Mouse (Mus musculus): ENCODE results near the gene Prpf4. TPM values are rescaled to one million over a fixed set of nuclear protein-coding genes. Genes with fewer than 3 reads are reported as not detected.

Prpf4 gene
- polyA plus RNA-seq, 1 experiment from 2014 or later: 31.9 TPM

- ATAC-seq (replicated peaks; ENCODE audit: insufficient number of reproducible peaks, low FRiP score, low TSS enrichment, low read depth) (no peak), DNase-seq (ENCODE audit: low spot score) (no peak)
- no peaks in the 10 kb centered on the region for H3K9me3 ChIP-seq (replicated peaks; ENCODE audit: control insufficient read depth, low read length)
- H3K27me3 ChIP-seq (ENCODE audit: control insufficient read depth, insufficient read depth, low read length): no peaks in the 10 kb centered on the region
- H3K36me3 ChIP-seq (replicated peaks; ENCODE audit: control insufficient read depth, insufficient read depth, low read depth, low read length): no peaks in the 10 kb centered on the region
- WGBS: 86% methylated on average over 3 of the region's 3 CpGs
- H3K4me2 ChIP-seq (ENCODE audit: low read depth, low read length): no peak overlapping the region
- no peaks in the 10 kb centered on the region for H3K4me1 ChIP-seq (ENCODE audit: control insufficient read depth, insufficient read depth, low read length)
- no peak overlapping the region for H3K9ac ChIP-seq (replicated peaks; ENCODE audit: low read length)
- no peak overlapping the region for H3K4me3 ChIP-seq (ENCODE audit: low read depth, low read length)
- H3K27ac ChIP-seq (replicated peaks; ENCODE audit: low read depth, low read length): no peak overlapping the region
Measured at GRCm38 (mm10) chr4:62459081-62459480, 50.5 kb downstream of the Prpf4 start.

GRCm38 (mm10) chr4:62460348-62460747 is 51.8 kb downstream of the Prpf4 start:
- H3K27me3 ChIP-seq (ENCODE audit: control insufficient read depth, insufficient read depth, low read length): no peaks in the 10 kb centered on the region
- no peak for DNase-seq (ENCODE audit: low spot score)
- H3K9me3 ChIP-seq (replicated peaks; ENCODE audit: control insufficient read depth, low read length): no peaks in the 10 kb centered on the region
- ATAC-seq (replicated peaks; ENCODE audit: insufficient number of reproducible peaks, low FRiP score, low TSS enrichment, low read depth): no peak
- 90% methylated on average over 8 of the region's 8 CpGs for WGBS
- H3K27ac ChIP-seq (replicated peaks; ENCODE audit: low read depth, low read length): no peak overlapping the region
- H3K9ac ChIP-seq (replicated peaks; ENCODE audit: low read length): no peak overlapping the region
- no peaks in the 10 kb centered on the region for H3K4me1 ChIP-seq (ENCODE audit: control insufficient read depth, insufficient read depth, low read length)
- H3K36me3 ChIP-seq (replicated peaks; ENCODE audit: control insufficient read depth, insufficient read depth, low read depth, low read length): no peaks in the 10 kb centered on the region
- H3K4me3 ChIP-seq (ENCODE audit: low read depth, low read length): no peak overlapping the region
- no peak overlapping the region for H3K4me2 ChIP-seq (ENCODE audit: low read depth, low read length)

DNA sequence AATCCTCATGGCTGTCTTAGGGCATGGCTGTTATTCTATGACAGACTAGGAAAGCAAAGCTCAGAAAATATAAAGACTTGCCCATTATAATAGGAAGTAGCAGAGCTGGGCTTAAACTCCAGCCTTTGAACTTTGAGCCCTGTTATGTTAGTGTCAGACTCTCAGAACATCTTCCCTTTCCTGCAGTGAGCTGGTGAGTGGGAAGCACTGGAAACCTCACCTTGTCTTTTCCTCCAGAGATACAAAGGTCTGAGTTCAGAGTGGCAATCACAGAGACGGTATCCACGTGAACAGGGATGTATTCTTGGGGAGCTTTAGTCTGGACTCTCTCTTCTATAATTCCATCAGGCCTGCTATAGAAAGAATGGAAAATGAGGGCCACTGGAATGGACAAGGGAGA is 54.5 kb downstream of the Prpf4 start:
- H3K9ac ChIP-seq (replicated peaks; ENCODE audit: low read length): no peak overlapping the region
- H3K4me1 ChIP-seq (ENCODE audit: control insufficient read depth, insufficient read depth, low read length): no peaks in the 10 kb centered on the region
- no peaks in the 10 kb centered on the region for H3K27me3 ChIP-seq (ENCODE audit: control insufficient read depth, insufficient read depth, low read length)
- no peak overlapping the region for H3K4me3 ChIP-seq (ENCODE audit: low read depth, low read length)
- H3K4me2 ChIP-seq (ENCODE audit: low read depth, low read length): no peak overlapping the region
- no peak overlapping the region for H3K27ac ChIP-seq (replicated peaks; ENCODE audit: low read depth, low read length)
- H3K9me3 ChIP-seq (replicated peaks; ENCODE audit: control insufficient read depth, low read length): no peaks in the 10 kb centered on the region
- DNase-seq (ENCODE audit: low spot score): no peak
- no peaks in the 10 kb centered on the region for H3K36me3 ChIP-seq (replicated peaks; ENCODE audit: control insufficient read depth, insufficient read depth, low read depth, low read length)
- no peak for ATAC-seq (replicated peaks; ENCODE audit: insufficient number of reproducible peaks, low FRiP score, low TSS enrichment, low read depth)
- 89% methylated on average over 2 of the region's 2 CpGs for WGBS

DNA sequence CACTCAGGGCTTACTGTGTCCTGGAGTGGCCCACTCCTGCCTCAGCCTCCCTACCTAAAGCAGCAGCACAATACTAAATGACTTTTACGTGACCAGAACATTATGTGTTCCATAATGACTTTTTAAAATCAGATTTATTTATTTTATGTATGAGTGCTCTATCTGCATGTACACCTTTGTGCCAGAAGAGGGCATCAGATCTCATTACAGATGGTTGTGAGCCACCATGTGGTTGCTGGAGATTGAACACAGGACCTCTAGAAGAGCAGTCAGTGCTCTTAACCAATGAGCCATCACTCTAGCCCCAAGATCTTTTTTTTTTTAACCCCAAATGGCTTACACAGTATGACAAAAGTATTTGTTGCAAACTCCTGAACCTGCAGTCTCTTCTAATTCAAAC is 59.6 kb downstream of the Prpf4 start:
- H3K36me3 ChIP-seq (replicated peaks; ENCODE audit: control insufficient read depth, insufficient read depth, low read depth, low read length): no peaks in the 10 kb centered on the region
- 90% methylated on average over 1 of the region's 1 CpGs for WGBS
- ATAC-seq (replicated peaks; ENCODE audit: insufficient number of reproducible peaks, low FRiP score, low TSS enrichment, low read depth) (no peak), DNase-seq (ENCODE audit: low spot score) (no peak)
- H3K27me3 ChIP-seq (ENCODE audit: control insufficient read depth, insufficient read depth, low read length): no peaks in the 10 kb centered on the region
- no peak overlapping the region for H3K4me2 ChIP-seq (ENCODE audit: low read depth, low read length)
- no peaks in the 10 kb centered on the region for H3K9me3 ChIP-seq (replicated peaks; ENCODE audit: control insufficient read depth, low read length)
- H3K9ac ChIP-seq (replicated peaks; ENCODE audit: low read length): no peak overlapping the region
- no peaks in the 10 kb centered on the region for H3K4me1 ChIP-seq (ENCODE audit: control insufficient read depth, insufficient read depth, low read length)
- H3K4me3 ChIP-seq (ENCODE audit: low read depth, low read length): no peak overlapping the region
- H3K27ac ChIP-seq (replicated peaks; ENCODE audit: low read depth, low read length): no peak overlapping the region

- peak within 1 kb of the TSS; percentile 53 for H3K9ac ChIP-seq (replicated peaks; ENCODE audit: low read length)
- peak within 1 kb of the TSS; percentile 40 for H3K4me3 ChIP-seq (ENCODE audit: low read depth, low read length)
- DNase-seq (ENCODE audit: low spot score): peak; percentile 84
- no peak within 1 kb of the TSS for H3K27ac ChIP-seq (replicated peaks; ENCODE audit: low read depth, low read length)
- ATAC-seq (replicated peaks; ENCODE audit: insufficient number of reproducible peaks, low FRiP score, low TSS enrichment, low read depth): peak; percentile 88
- no peaks in the 10 kb centered on the region for H3K9me3 ChIP-seq (replicated peaks; ENCODE audit: control insufficient read depth, low read length)
- no peaks in the 10 kb centered on the region for H3K27me3 ChIP-seq (ENCODE audit: control insufficient read depth, insufficient read depth, low read length)
- no peaks in the 10 kb centered on the region for H3K4me1 ChIP-seq (ENCODE audit: control insufficient read depth, insufficient read depth, low read length)
- under 1% methylated on average over 30 of the region's 30 CpGs for WGBS
- no peaks in the 10 kb centered on the region for H3K36me3 ChIP-seq (replicated peaks; ENCODE audit: control insufficient read depth, insufficient read depth, low read depth, low read length)
- H3K4me2 ChIP-seq (ENCODE audit: low read depth, low read length): peak within 1 kb of the TSS; percentile 65
Measured at GRCm38 (mm10) chr4:62470598-62471051, 62.0 kb downstream of the Prpf4 start, which contains the start of gene Wdr31. Gene Wdr31 (minus strand): TSS chr4:62470896.

GRCm38 (mm10) chr4:62472071-62472470 is 63.5 kb downstream of the Prpf4 start:
- ATAC-seq (replicated peaks; ENCODE audit: insufficient number of reproducible peaks, low FRiP score, low TSS enrichment, low read depth) (no peak), DNase-seq (ENCODE audit: low spot score) (no peak)
- Histone ChIP-seq H3K4me2 (ENCODE audit: low read depth, low read length) (no peak overlapping the region), H3K36me3 (replicated peaks; ENCODE audit: control insufficient read depth, insufficient read depth, low read depth, low read length) (no peaks in the 10 kb centered on the region), H3K27ac (replicated peaks; ENCODE audit: low read depth, low read length) (no peak overlapping the region), H3K27me3 (ENCODE audit: control insufficient read depth, insufficient read depth, low read length) (no peaks in the 10 kb centered on the region), H3K9ac (replicated peaks; ENCODE audit: low read length) (no peak overlapping the region), H3K4me3 (ENCODE audit: low read depth, low read length) (no peak overlapping the region), H3K4me1 (ENCODE audit: control insufficient read depth, insufficient read depth, low read length) (no peaks in the 10 kb centered on the region), H3K9me3 (replicated peaks; ENCODE audit: control insufficient read depth, low read length) (no peaks in the 10 kb centered on the region)
- 100% methylated on average over 2 of the region's 2 CpGs for WGBS

DNA sequence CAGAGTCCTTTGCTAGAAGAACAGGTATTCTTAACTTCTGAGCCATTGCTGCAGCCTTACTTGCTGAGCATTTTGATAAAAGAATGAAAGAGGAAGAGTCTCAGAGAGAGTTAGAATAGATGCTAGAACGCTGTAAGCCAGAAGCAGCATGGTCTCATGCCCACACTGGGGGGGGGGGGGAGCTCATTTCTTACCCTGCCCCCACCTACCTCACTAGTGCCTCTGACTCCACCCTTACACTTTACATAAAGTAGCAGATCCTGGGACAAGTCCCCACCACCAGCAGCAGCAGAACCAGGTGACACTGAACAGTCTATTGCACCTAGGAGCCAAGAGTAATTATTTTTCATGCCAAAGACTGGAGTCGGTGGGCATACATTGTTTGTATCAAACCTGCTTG is 66.5 kb downstream of the Prpf4 start:
- no peak overlapping the region for H3K4me3 ChIP-seq (ENCODE audit: low read depth, low read length)
- no peak overlapping the region for H3K9ac ChIP-seq (replicated peaks; ENCODE audit: low read length)
- ATAC-seq (replicated peaks; ENCODE audit: insufficient number of reproducible peaks, low FRiP score, low TSS enrichment, low read depth): no peak
- no peak for DNase-seq (ENCODE audit: low spot score)
- no peaks in the 10 kb centered on the region for H3K4me1 ChIP-seq (ENCODE audit: control insufficient read depth, insufficient read depth, low read length)
- no peaks in the 10 kb centered on the region for H3K9me3 ChIP-seq (replicated peaks; ENCODE audit: control insufficient read depth, low read length)
- H3K27me3 ChIP-seq (ENCODE audit: control insufficient read depth, insufficient read depth, low read length): peaks cover 5% of the 10 kb centered on the region; the same call in 1 of the 2 replicates
- WGBS: 88% methylated on average over 2 of the region's 2 CpGs
- no peaks in the 10 kb centered on the region for H3K36me3 ChIP-seq (replicated peaks; ENCODE audit: control insufficient read depth, insufficient read depth, low read depth, low read length)
- H3K27ac ChIP-seq (replicated peaks; ENCODE audit: low read depth, low read length): no peak overlapping the region
- H3K4me2 ChIP-seq (ENCODE audit: low read depth, low read length): no peak overlapping the region

GRCm38 (mm10) chr4:62475793-62476192 is 67.2 kb downstream of the Prpf4 start:
- 85% methylated on average over 6 of the region's 6 CpGs for WGBS
- Histone ChIP-seq H3K9me3 (replicated peaks; ENCODE audit: control insufficient read depth, low read length) (no peaks in the 10 kb centered on the region), H3K4me3 (ENCODE audit: low read depth, low read length) (no peak overlapping the region), H3K27ac (replicated peaks; ENCODE audit: low read depth, low read length) (no peak overlapping the region), H3K36me3 (replicated peaks; ENCODE audit: control insufficient read depth, insufficient read depth, low read depth, low read length) (no peaks in the 10 kb centered on the region), H3K4me2 (ENCODE audit: low read depth, low read length) (no peak overlapping the region), H3K27me3 (ENCODE audit: control insufficient read depth, insufficient read depth, low read length) (peaks cover 8% of the 10 kb centered on the region; the same call in 1 of the 2 replicates), H3K9ac (replicated peaks; ENCODE audit: low read length) (no peak overlapping the region), H3K4me1 (ENCODE audit: control insufficient read depth, insufficient read depth, low read length) (no peaks in the 10 kb centered on the region)
- ATAC-seq (replicated peaks; ENCODE audit: insufficient number of reproducible peaks, low FRiP score, low TSS enrichment, low read depth) (no peak), DNase-seq (ENCODE audit: low spot score) (no peak)
